Mouse (Mus musculus) MEL (cell line): ENCODE results near the gene Eme2. TPM values are rescaled to one million over a fixed set of nuclear protein-coding genes. Genes with fewer than 3 reads are reported as not detected.
A peak's percentile ranks its signal among the peaks of the same experiment; 100 is the strongest.

Experiments used
- DNase-seq: peaks from one replicate; pipeline ENCODE4 v3.0.0; 2011; ENCODE audit warnings: low read depth, low spot score
- H3K27ac ChIP-seq: 2 replicates; pipeline ENCODE4 v1.5.1; 2012; ENCODE audit warnings: low read depth, mild to moderate bottlenecking, control low read depth, low read length, moderate library complexity; ENCODE audit not compliant: control insufficient read depth
- H3K27me3 ChIP-seq, 2 experiments: fragments of 150-350 bp in 1 of 2; sonication (generic) in 1 of 2; 2 replicates each; pipeline ENCODE4 v1.6.1; 2012; ENCODE audit warnings: low read length in 2 of 2, mild to moderate bottlenecking in 2 of 2, improper control_type of control experiment in 1 of 2, moderate library complexity in 1 of 2; ENCODE audit not compliant: insufficient read depth in 2 of 2, control insufficient read depth in 1 of 2
- H3K36me3 ChIP-seq, 2 experiments: 2 replicates each; pipeline ENCODE4 v1.6.1; 2012 to 2014; ENCODE audit warnings: low read length in 2 of 2, improper control_type of control experiment in 1 of 2, inconsistent platforms in 1 of 2, mild to moderate bottlenecking in 1 of 2; ENCODE audit not compliant: insufficient read depth in 2 of 2, control insufficient read depth in 1 of 2
- H3K4me1 ChIP-seq, 2 experiments: fragments of 150-350 bp in 1 of 2; sonication (generic) in 1 of 2; 2 replicates each; pipeline ENCODE4 v1.6.1; 2012; ENCODE audit warnings: low read length in 2 of 2, improper control_type of control experiment in 1 of 2, mild to moderate bottlenecking in 1 of 2; ENCODE audit not compliant: insufficient read depth in 2 of 2, control insufficient read depth in 1 of 2
- H3K4me3 ChIP-seq, 2 experiments: fragments of 150-350 bp in 1 of 2; sonication (generic) in 1 of 2; 2 replicates each; pipeline ENCODE4 v1.5.1; 2012; ENCODE audit warnings: low read depth in 2 of 2, low read length in 2 of 2, mild to moderate bottlenecking in 2 of 2, moderate library complexity in 2 of 2, control low read depth in 1 of 2, improper control_type of control experiment in 1 of 2; ENCODE audit not compliant: control insufficient read depth in 1 of 2, insufficient read depth in 1 of 2
- H3K79me2 ChIP-seq: 2 replicates; pipeline ENCODE4 v1.6.1; 2012; ENCODE audit warnings: mild to moderate bottlenecking, low read length, moderate library complexity; ENCODE audit not compliant: control insufficient read depth, poor library complexity, insufficient read depth
- H3K9ac ChIP-seq: 2 replicates; pipeline ENCODE4 v1.6.1; 2012; ENCODE audit warnings: low read depth, mild to moderate bottlenecking, control low read depth, low read length, moderate library complexity; ENCODE audit not compliant: control insufficient read depth, poor library complexity, severe bottlenecking
- H3K9me3 ChIP-seq: fragments of 150-350 bp; sonication (generic); replicated peaks from 2 replicates; pipeline ENCODE4 v1.6.1; 2012; ENCODE audit warnings: mild to moderate bottlenecking, low read length, improper control_type of control experiment, moderate library complexity; ENCODE audit not compliant: insufficient read depth
- CHD1 ChIP-seq: IDR thresholded peaks from 2 replicates; pipeline ENCODE4 v1.6.1; 2012; ENCODE audit warnings: low read depth, mild to moderate bottlenecking, inconsistent platforms, low read length, improper control_type of control experiment
- CHD2 ChIP-seq: IDR thresholded peaks from 2 replicates; pipeline ENCODE4 v1.6.1; 2011; ENCODE audit warnings: low read length, improper control_type of control experiment
- CTCF ChIP-seq, 3 experiments: IDR thresholded peaks in 2 of 3; conservative IDR thresholded peaks in 1 of 3; 2 replicates each; pipeline ENCODE4 v1.5.1; 2011 to 2012; ENCODE audit warnings: low read length in 3 of 3, low read depth in 2 of 3, mild to moderate bottlenecking in 2 of 3, improper control_type of control experiment in 1 of 3, inconsistent platforms in 1 of 3, mixed read lengths in 1 of 3, moderate library complexity in 1 of 3; ENCODE audit not compliant: control insufficient read depth in 1 of 3, insufficient read depth in 1 of 3, poor library complexity in 1 of 3, severe bottlenecking in 1 of 3
- E2F4 ChIP-seq: IDR thresholded peaks from 2 replicates; pipeline ENCODE4 v1.6.1; 2011; ENCODE audit warnings: low read depth, low read length, improper control_type of control experiment, borderline replicate concordance
- GATA1 ChIP-seq: IDR thresholded peaks from 2 replicates; pipeline ENCODE4 v1.6.1; 2011; ENCODE audit warnings: low read depth, low read length, improper control_type of control experiment
- KAT2A ChIP-seq: conservative IDR thresholded peaks from 2 replicates; pipeline ENCODE4 v1.6.1; 2012; ENCODE audit warnings: low read depth, low read length, improper control_type of control experiment, inconsistent platforms
- MAX ChIP-seq: IDR thresholded peaks from 2 replicates; pipeline ENCODE4 v1.6.1; 2011; ENCODE audit warnings: low read length, improper control_type of control experiment
- MYB ChIP-seq: IDR thresholded peaks from 2 replicates; pipeline ENCODE4 v1.6.1; 2011; ENCODE audit warnings: mild to moderate bottlenecking, low read depth, low read length, improper control_type of control experiment
- MYC ChIP-seq: IDR thresholded peaks from 2 replicates; pipeline ENCODE4 v1.6.1; 2011; ENCODE audit warnings: low read depth, mild to moderate bottlenecking, low read length, improper control_type of control experiment, moderate library complexity
- NRF1 ChIP-seq: IDR thresholded peaks from 2 replicates; pipeline ENCODE4 v1.6.1; 2014; ENCODE audit warnings: low read depth, mild to moderate bottlenecking, inconsistent platforms, low read length, improper control_type of control experiment, moderate library complexity; ENCODE audit not compliant: poor library complexity, insufficient read depth, severe bottlenecking
- POLR2A ChIP-seq, 2 experiments: IDR thresholded peaks; 2 replicates each; pipeline ENCODE4 v1.6.1; 2011 to 2012; ENCODE audit warnings: low read length in 2 of 2, mild to moderate bottlenecking in 2 of 2, control low read depth in 1 of 2, improper control_type of control experiment in 1 of 2, low read depth in 1 of 2, moderate library complexity in 1 of 2; ENCODE audit not compliant: control insufficient read depth in 1 of 2, insufficient read depth in 1 of 2, poor library complexity in 1 of 2
- POLR2AphosphoS2 ChIP-seq: IDR thresholded peaks from 2 replicates; pipeline ENCODE4 v1.6.1; 2011; ENCODE audit warnings: low read length, improper control_type of control experiment
- POLR2AphosphoS5 ChIP-seq: IDR thresholded peaks from 2 replicates; pipeline ENCODE4 v1.6.1; 2012; ENCODE audit warnings: low read depth, borderline replicate concordance, mild to moderate bottlenecking, inconsistent platforms, low read length, moderate library complexity, mixed read lengths
- RAD21 ChIP-seq: IDR thresholded peaks from 2 replicates; pipeline ENCODE4 v1.6.1; 2011; ENCODE audit warnings: mild to moderate bottlenecking, low read depth, low read length, improper control_type of control experiment
- SMC3 ChIP-seq: IDR thresholded peaks from 2 replicates; pipeline ENCODE4 v1.6.1; 2011; ENCODE audit warnings: low read depth, low read length, improper control_type of control experiment
- TBP ChIP-seq: IDR thresholded peaks from 2 replicates; pipeline ENCODE4 v1.8.0; 2011; ENCODE audit warnings: low read depth, low read length, improper control_type of control experiment
- UBTF ChIP-seq: IDR thresholded peaks from 2 replicates; pipeline ENCODE4 v1.6.1; 2012; ENCODE audit warnings: low read depth, mild to moderate bottlenecking, inconsistent platforms, low read length, improper control_type of control experiment, moderate library complexity, borderline replicate concordance; ENCODE audit not compliant: insufficient read depth
- ZC3H11A ChIP-seq: IDR thresholded peaks from 2 replicates; pipeline ENCODE4 v1.6.1; 2012; ENCODE audit warnings: low read depth, mild to moderate bottlenecking, inconsistent platforms, low read length, improper control_type of control experiment
- ZKSCAN1 ChIP-seq: IDR thresholded peaks from 2 replicates; pipeline ENCODE4 v1.6.1; 2012; ENCODE audit warnings: low read depth, mild to moderate bottlenecking, inconsistent platforms, low read length, improper control_type of control experiment, moderate library complexity
- polyA plus RNA-seq, 2 experiments: library from polyadenylated mRNA; stranded (reverse) in 1 of 2; unstranded in 1 of 2; fragments of >175 nt in 1 of 2; fragments of >200 nt in 1 of 2; gene quantifications; 2 replicates each; pipeline versions ENCODE4 v1.2.1 to v1.2.4; 2012; ENCODE audit warnings: low replicate concordance in 2 of 2, low read depth in 1 of 2; ENCODE audit not compliant: insufficient read length in 2 of 2, insufficient read depth in 1 of 2, missing spikeins in 1 of 2
- total RNA-seq: library from RNA; depleted of rRNA; stranded (reverse); fragments of 300-350 nt; gene quantifications from 2 replicates; pipeline ENCODE4 v1.2.3, GENCODE M21; 2012

Gene Eme2
- total and polyA plus RNA-seq, 3 experiments, result 15.1 to 26.8 TPM; not detected in 1

GRCm38 (mm10) chr17:24884391-24884790 lies 10.5 kb downstream of the Eme2 start:
- no peak for DNase-seq
- H3K9me3 ChIP-seq, result no peaks in the 10 kb centered on the region
- H3K27me3 ChIP-seq, result no peaks in the 10 kb centered on the region
- H3K27ac ChIP-seq, result no peak overlapping the region
- no peak for TF ChIP-seq MAX
- no peak for TF ChIP-seq MYC
- TF ChIP-seq NRF1, result no peak
- TF ChIP-seq MYB, result no peak
- no peak for TF ChIP-seq CHD1
- TF ChIP-seq UBTF, result no peak
- TF ChIP-seq POLR2AphosphoS5, result no peak
- no peak for TF ChIP-seq POLR2AphosphoS2
- TF ChIP-seq CHD2, result no peak
- TF ChIP-seq ZKSCAN1, result no peak
- no peak for TF ChIP-seq SMC3
- TF ChIP-seq KAT2A, result no peak
- H3K36me3 ChIP-seq, result peaks cover 0 to 2% of the 10 kb centered on the region in 2 experiments; a peak in 2 of 4 replicates
- H3K4me3 ChIP-seq, result no peak overlapping the region
- H3K4me1 ChIP-seq, result peaks cover 0 to 14% of the 10 kb centered on the region in 2 experiments; a peak in 1 of 4 replicates
- H3K9ac ChIP-seq, result no peak overlapping the region
- H3K79me2 ChIP-seq, result peaks cover 22% of the 10 kb centered on the region

GRCm38 (mm10) chr17:24881738-24882440 lies 13.0 kb downstream of the Eme2 start:
- H3K9me3 ChIP-seq, result no peaks in the 10 kb centered on the region
- H3K4me3 ChIP-seq, result no peak overlapping the region
- H3K27me3 ChIP-seq, result no peaks in the 10 kb centered on the region
- TF ChIP-seq TBP, result no peak
- TF ChIP-seq POLR2AphosphoS5, result no peak
- no peak for TF ChIP-seq E2F4
- peak; percentile 36 for TF ChIP-seq RAD21
- peak; percentile 63 to 67 (median 64) for TF ChIP-seq CTCF (IDR thresholded peaks at IDR 0.05 in 2 of 3, conservative IDR thresholded peaks at IDR 0.05 in 1 of 3; ENCODE audit: control insufficient read depth in 1 of 3, insufficient read depth in 1 of 3, low read depth in 2 of 3, low read length in 3 of 3, poor library complexity in 1 of 3, severe bottlenecking in 1 of 3)
- TF ChIP-seq SMC3, result peak; percentile 71
- no peak for TF ChIP-seq GATA1
- TF ChIP-seq POLR2A (IDR thresholded peaks at IDR 0.05; ENCODE audit: control insufficient read depth in 1 of 2, insufficient read depth in 1 of 2, low read depth in 1 of 2, low read length in 2 of 2, poor library complexity in 1 of 2), result peak in 1 of 2 experiments; percentile 53; a peak in 2 of 4 replicates
- peak; percentile 36; the same call in 1 of the 2 replicates for TF ChIP-seq ZC3H11A
- no peaks in the 10 kb centered on the region; a peak in 2 of 4 replicates for H3K36me3 ChIP-seq
- peak; percentile 48 for DNase-seq
- no peak overlapping the region for H3K9ac ChIP-seq
- H3K79me2 ChIP-seq, result peaks cover 16% of the 10 kb centered on the region
- H3K4me1 ChIP-seq, result peaks cover 0 to 8% of the 10 kb centered on the region in 2 experiments; a peak in 1 of 4 replicates
- H3K27ac ChIP-seq, result no peak overlapping the region
